Comparison of ENCODE assay signal across 10 mouse cellular contexts in the genomic region with DNA sequence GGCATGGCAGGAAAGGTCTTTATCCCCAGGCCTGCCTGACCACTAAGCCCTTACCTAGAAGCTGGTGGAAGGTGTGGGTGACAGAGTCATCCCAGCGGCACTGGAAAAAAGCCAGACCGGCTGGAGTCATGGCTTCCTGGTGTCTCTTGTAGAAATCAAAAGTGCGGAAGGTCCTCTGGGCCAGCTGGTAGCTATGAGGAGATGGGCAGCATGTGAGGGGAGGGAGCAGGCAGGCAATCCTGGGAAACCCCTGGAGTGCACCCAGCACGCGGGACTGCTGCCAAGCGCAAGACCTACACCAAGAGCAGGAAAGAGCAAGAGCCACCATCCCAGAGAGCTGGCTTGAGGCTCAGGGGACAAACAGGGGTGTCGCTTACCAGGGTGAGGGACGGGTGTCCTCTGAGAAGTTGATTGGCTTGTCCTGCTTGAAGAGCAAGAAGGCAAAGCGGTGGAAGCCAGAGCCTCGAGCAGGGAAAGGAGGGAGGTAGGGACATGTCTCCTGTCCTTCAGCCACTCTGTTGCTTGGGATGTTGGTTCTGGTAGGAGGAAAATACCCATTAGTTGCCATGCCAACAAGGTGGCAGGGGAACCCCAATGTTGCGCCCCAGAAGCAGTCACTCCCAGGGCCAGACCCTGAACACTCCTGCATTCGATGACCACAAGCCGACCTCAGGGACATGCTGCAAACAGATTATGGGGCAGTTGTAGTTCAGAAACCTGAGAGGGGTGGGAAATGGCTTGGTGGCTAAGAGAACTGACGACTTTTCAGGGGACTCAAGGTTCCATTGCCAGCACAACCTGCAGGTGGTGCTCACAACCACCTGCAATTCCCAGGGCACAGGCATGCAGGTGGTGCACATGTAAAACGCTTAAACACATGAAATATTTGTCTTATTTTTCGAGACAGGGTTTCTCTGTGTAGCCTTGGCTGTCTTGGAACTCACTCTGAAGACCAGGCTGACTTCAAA. TPM values are rescaled to one million over a fixed set of nuclear protein-coding genes. Genes with fewer than 3 reads are reported as not detected.
DNase-seq lines count a peak whose midpoint lies in the region; ATAC-seq and TF ChIP-seq lines count a peak whose summit lies in the region.
"Had no signal": no experiment of that assay in that cellular context is flagged by ENCODE, and none has a peak within 500 bp of the region (broad histone marks: within the 10 kb centered on the region; RNA-seq: fewer than 3 reads in every experiment).

No protein-coding gene starts in this region.

- no peak for TF ChIP-seq EP300 in MEL (IDR thresholded peaks at IDR 0.05; ENCODE audit: low read depth in 1 of 2, low read length in 2 of 2)

- TF ChIP-seq POLR2A in MEL (IDR thresholded peaks at IDR 0.05; ENCODE audit: control insufficient read depth in 1 of 2, insufficient read depth in 1 of 2, low read depth in 1 of 2, low read length in 2 of 2, poor library complexity in 1 of 2) = no peak

- peaks cover 24% of the 10 kb centered on the region for H3K79me2 ChIP-seq in MEL (ENCODE audit: control insufficient read depth, insufficient read depth, low read length, poor library complexity)

- no peak overlapping the region for H3K4me2 ChIP-seq in midbrain, embryonic 14.5 days (ENCODE audit: low read length)
- H3K4me2 ChIP-seq: forebrain, embryonic 12.5 days had no signal

- peaks cover 0 to 6% of the 10 kb centered on the region in 2 experiments; a peak in 1 of 4 replicates for H3K36me3 ChIP-seq in MEL (ENCODE audit: control insufficient read depth in 1 of 2, insufficient read depth in 2 of 2, low read length in 2 of 2)
- H3K36me3 ChIP-seq in midbrain, embryonic 14.5 days (ENCODE audit: control insufficient read depth, insufficient read depth, low read length) = peaks cover 29% of the 10 kb centered on the region

- H3K27ac ChIP-seq in left cerebral cortex, adult 2 months = no peak overlapping the region
- H3K27ac ChIP-seq in MEL (ENCODE audit: control insufficient read depth, low read depth, low read length) = no peak overlapping the region
- H3K27ac ChIP-seq in midbrain, embryonic 14.5 days (replicated peaks; ENCODE audit: low read depth, low read length) = no peak overlapping the region
- H3K27ac ChIP-seq: forebrain, embryonic 12.5 days had no signal

- H3K4me3 ChIP-seq in left cerebral cortex, adult 2 months = no peak overlapping the region
- no peak overlapping the region for H3K4me3 ChIP-seq in MEL (ENCODE audit: control insufficient read depth in 1 of 2, insufficient read depth in 1 of 2, low read depth in 2 of 2, low read length in 2 of 2)
- no peak overlapping the region for H3K4me3 ChIP-seq in midbrain, embryonic 14.5 days (replicated peaks; ENCODE audit: low read depth, low read length)
- H3K4me3 ChIP-seq: forebrain, embryonic 12.5 days had no signal

- peak; percentile 29 for TF ChIP-seq RAD21 in MEL (IDR thresholded peaks at IDR 0.05; ENCODE audit: low read depth, low read length)

- WGBS in midbrain, embryonic 14.5 days = 90% methylated on average over 16 of the region's 16 CpGs

- H3K9ac ChIP-seq in MEL (ENCODE audit: control insufficient read depth, low read depth, low read length, poor library complexity, severe bottlenecking) = no peak overlapping the region
- no peak overlapping the region for H3K9ac ChIP-seq in midbrain, embryonic 14.5 days (replicated peaks; ENCODE audit: low read length)
- H3K9ac ChIP-seq: forebrain, embryonic 12.5 days had no signal

- H3K27me3 ChIP-seq in MEL (ENCODE audit: control insufficient read depth in 1 of 2, insufficient read depth in 2 of 2, low read length in 2 of 2) = no peaks in the 10 kb centered on the region
- no peaks in the 10 kb centered on the region for H3K27me3 ChIP-seq in midbrain, embryonic 14.5 days (ENCODE audit: control insufficient read depth, insufficient read depth, low read length)

- ATAC-seq in midbrain, embryonic 14.5 days (ENCODE audit: low FRiP score, low TSS enrichment) = no peak

- peaks cover 0 to 17% of the 10 kb centered on the region in 2 experiments; a peak in 2 of 4 replicates for H3K4me1 ChIP-seq in MEL (ENCODE audit: control insufficient read depth in 1 of 2, insufficient read depth in 2 of 2, low read length in 2 of 2)
- H3K4me1 ChIP-seq in midbrain, embryonic 14.5 days (ENCODE audit: control insufficient read depth, insufficient read depth, low read length) = peaks cover 7% of the 10 kb centered on the region; the same call in 1 of the 2 replicates

- intact Hi-C loops in left cerebral cortex, adult 2 months (cut with DNase I) = loop anchor here (5.0 kb wide), 2 partner anchors 110 to 195 kb away; no protein-coding TSS in a partner anchor

- peak; percentile 26 for TF ChIP-seq CTCF in left cerebral cortex, adult 2 months (IDR thresholded peaks at IDR 0.05)
- TF ChIP-seq CTCF in MEL (IDR thresholded peaks at IDR 0.05 in 2 of 3, conservative IDR thresholded peaks at IDR 0.05 in 1 of 3; ENCODE audit: control insufficient read depth in 1 of 3, insufficient read depth in 1 of 3, low read depth in 2 of 3, low read length in 3 of 3, poor library complexity in 1 of 3, severe bottlenecking in 1 of 3) = peak; percentile 39 to 51 (median 46); a peak in 5 of 6 replicates

- no peaks in the 10 kb centered on the region for H3K9me3 ChIP-seq in MEL (replicated peaks; ENCODE audit: insufficient read depth, low read length)
- H3K9me3 ChIP-seq in midbrain, embryonic 14.5 days (ENCODE audit: control insufficient read depth, low read length) = no peaks in the 10 kb centered on the region
- H3K9me3 ChIP-seq: forebrain, embryonic 12.5 days had no signal

- peak; percentile 58 to 71 for DNase-seq in adrenal gland, adult (ENCODE audit: inconsistent age in 2 of 2, low spot score in 1 of 2)
- no peak for DNase-seq in adrenal gland, postnatal 4 days (ENCODE audit: low spot score in 2 of 2)
- no peak for DNase-seq in left cerebral cortex, adult 2 months (ENCODE audit: extremely low spot score in 1 of 2, low spot score in 2 of 2)
- DNase-seq in left cerebral cortex, adult 11 months (ENCODE audit: low spot score) = no peak
- DNase-seq in MEL (ENCODE audit: low read depth, low spot score) = peak; percentile 50
- peak; percentile 60 for DNase-seq in induced T-regulatory cell, adult 2 months (ENCODE audit: low read depth)
- DNase-seq in ovary, postnatal 36 days (ENCODE audit: low spot score) = no peak
- no peak for DNase-seq in midbrain, embryonic 14.5 days
- DNase-seq: B cell, adult 2 months had no signal

TF ChIP-seq in MEL, 35 proteins besides CTCF, POLR2A, EP300 and RAD21:
- TF ChIP-seq MEF2A (IDR thresholded peaks at IDR 0.05; ENCODE audit: extremely low read depth, insufficient replicate concordance, low read depth, low read length, poor library complexity, severe bottlenecking) (no peak), SMC3 (IDR thresholded peaks at IDR 0.05; ENCODE audit: low read depth, low read length) (peak; percentile 34; the same call in 1 of the 2 replicates)

RNA-seq across cellular contexts. Expression of gene Trim65, which starts 1.7 kb away (rescaled TPM):
- 1 to 10 TPM; 8.2 to 8.5 TPM for total RNA-seq in adrenal gland, postnatal 4 days (2021)
- total RNA-seq in left cerebral cortex, adult 2 months (2021) = 1 to 10 TPM; 7.6 to 9.1 TPM
- 8.2 and 8.8 TPM in 2 replicates for total RNA-seq in MEL (2012; rRNA removed)
- polyA plus RNA-seq in MEL (2012; ENCODE audit: insufficient read depth in 1 of 2, insufficient read length in 2 of 2, low read depth in 1 of 2, low replicate concordance in 2 of 2, missing spikeins in 1 of 2) = 10 to 100 TPM in 1 of 2 experiments, not detected in 1; 10.7 TPM
- polyA plus RNA-seq in midbrain, embryonic 14.5 days (2014; fragmentation: Nextera tagmentation; extraction: Ambion mirVana) = 1.6 and 2.0 TPM in 2 replicates

RNA-seq across cellular contexts. Expression of gene Trim47, which starts 5.6 kb away (rescaled TPM):
- 10 to 100 TPM; 21.3 to 23.9 TPM for total RNA-seq in adrenal gland, postnatal 4 days (2021)
- total RNA-seq in left cerebral cortex, adult 2 months (2021) = 1 to 10 TPM; 5.2 to 8.0 TPM
- 3.6 and 6.7 TPM in 2 replicates for total RNA-seq in MEL (2012; rRNA removed)
- 1 to 10 TPM in 1 of 2 experiments, not detected in 1; 5.6 TPM for polyA plus RNA-seq in MEL (2012; ENCODE audit: insufficient read depth in 1 of 2, insufficient read length in 2 of 2, low read depth in 1 of 2, low replicate concordance in 2 of 2, missing spikeins in 1 of 2)
- 5.2 and 5.3 TPM in 2 replicates for polyA plus RNA-seq in midbrain, embryonic 14.5 days (2014; fragmentation: Nextera tagmentation; extraction: Ambion mirVana)

RNA-seq across cellular contexts. Expression of gene Mrpl38, which starts 6.0 kb away (rescaled TPM):
- total RNA-seq in adrenal gland, postnatal 4 days (2021) = 10 to 100 TPM; 75.4 to 81.6 TPM
- total RNA-seq in left cerebral cortex, adult 2 months (2021) = 10 to 100 TPM; 59.4 to 66.8 TPM
- total RNA-seq in MEL (2012; rRNA removed) = 105 and 113 TPM in 2 replicates
- polyA plus RNA-seq in MEL (2012; ENCODE audit: insufficient read depth in 1 of 2, insufficient read length in 2 of 2, low read depth in 1 of 2, low replicate concordance in 2 of 2, missing spikeins in 1 of 2) = 100 to 1,000 TPM in 1 of 2 experiments, not detected in 1; 157 TPM
- polyA plus RNA-seq in midbrain, embryonic 14.5 days (2014; fragmentation: Nextera tagmentation; extraction: Ambion mirVana) = 72.5 and 81.4 TPM in 2 replicates

RNA-seq across cellular contexts. Expression of gene Fbf1, which starts 35.3 kb away (rescaled TPM):
- 10 to 100 TPM; 57.7 to 63.5 TPM for total RNA-seq in adrenal gland, postnatal 4 days (2021)
- total RNA-seq in left cerebral cortex, adult 2 months (2021) = 10 to 100 TPM; 85.5 to 87.1 TPM
- total RNA-seq in MEL (2012; rRNA removed) = 29.0 and 32.5 TPM in 2 replicates
- 10 to 100 TPM in 1 of 2 experiments, not detected in 1; 29.2 TPM for polyA plus RNA-seq in MEL (2012; ENCODE audit: insufficient read depth in 1 of 2, insufficient read length in 2 of 2, low read depth in 1 of 2, low replicate concordance in 2 of 2, missing spikeins in 1 of 2)
- 44.2 and 58.9 TPM in 2 replicates for polyA plus RNA-seq in midbrain, embryonic 14.5 days (2014; fragmentation: Nextera tagmentation; extraction: Ambion mirVana)

RNA-seq across cellular contexts. Expression of gene Wbp2, which starts 45.9 kb away (rescaled TPM):
- 100 to 1,000 TPM; 126 to 136 TPM for total RNA-seq in adrenal gland, postnatal 4 days (2021)
- 100 to 1,000 TPM; 387 to 414 TPM for total RNA-seq in left cerebral cortex, adult 2 months (2021)
- total RNA-seq in MEL (2012; rRNA removed) = 16.5 and 19.4 TPM in 2 replicates
- 10 to 100 TPM in 1 of 2 experiments, not detected in 1; 75.8 TPM for polyA plus RNA-seq in MEL (2012; ENCODE audit: insufficient read depth in 1 of 2, insufficient read length in 2 of 2, low read depth in 1 of 2, low replicate concordance in 2 of 2, missing spikeins in 1 of 2)
- 152 and 160 TPM in 2 replicates for polyA plus RNA-seq in midbrain, embryonic 14.5 days (2014; fragmentation: Nextera tagmentation; extraction: Ambion mirVana)

Comparison
In these comparisons a context has a peak if more than half of its experiments do, and no peak if none do; other contexts are left out.
1. DNase-seq: peak in adrenal gland, adult (2 of 2), MEL (single experiment) and induced T-regulatory cell, adult 2 months (single experiment); none in adrenal gland, postnatal 4 days (0 of 2), left cerebral cortex, adult 2 months (0 of 2), left cerebral cortex, adult 11 months (single experiment), ovary, postnatal 36 days (single experiment) and midbrain, embryonic 14.5 days (single experiment).